Mouse (Mus musculus): ENCODE results near the gene Jag2. TPM values are rescaled to one million over a fixed set of nuclear protein-coding genes. Genes with fewer than 3 reads are reported as not detected.

The Jag2 gene
- total and polyA plus RNA-seq, 2 experiments, result under 0.01 to 0.13 TPM

DNA sequence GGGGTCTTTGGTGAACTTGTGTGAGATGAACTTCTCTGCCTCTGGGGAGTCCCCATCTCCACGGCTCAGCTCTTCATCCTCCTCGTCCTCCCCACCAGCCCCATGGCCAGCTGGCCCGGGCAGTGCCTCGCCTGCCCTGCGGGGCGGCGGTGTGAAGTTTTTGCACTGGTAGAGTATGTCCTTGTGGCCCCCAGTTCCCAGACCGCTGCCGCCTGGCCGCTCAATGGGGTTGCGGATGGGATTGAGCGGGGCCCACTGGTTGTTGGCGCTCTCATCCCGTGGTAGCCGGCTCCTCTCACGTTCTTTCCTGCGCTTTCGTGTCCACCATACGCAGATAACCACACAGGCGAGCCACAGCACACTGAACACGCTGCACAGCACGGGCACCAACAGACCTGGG is 20.6 kb downstream of the Jag2 start:
- 94% methylated on average over 22 of the region's 22 CpGs for WGBS
- Histone ChIP-seq H3K36me3 (ENCODE audit: control insufficient read depth, insufficient read depth, low read length) (no peaks in the 10 kb centered on the region), H3K9ac (ENCODE audit: low read depth, low read length) (no peak overlapping the region), H3K4me1 (ENCODE audit: control insufficient read depth, insufficient read depth, low read length) (no peaks in the 10 kb centered on the region), H3K27me3 (ENCODE audit: control insufficient read depth, insufficient read depth, low read length) (no peaks in the 10 kb centered on the region), H3K79me2 (ENCODE audit: control insufficient read depth, insufficient read depth, low read length) (no peaks in the 10 kb centered on the region), H3K4me3 (ENCODE audit: insufficient read depth, low read depth, low read length) (no peak overlapping the region), H3K27ac (replicated peaks; ENCODE audit: insufficient read depth, low read depth, low read length) (no peak overlapping the region)
- DNase-seq (ENCODE audit: extremely low read depth, low read depth, low spot score), result no peak
- TF ChIP-seq POLR2A (IDR thresholded peaks at IDR 0.05; ENCODE audit: extremely low read depth, insufficient read depth, low read length) (no peak), CTCF (IDR thresholded peaks at IDR 0.05; ENCODE audit: low read depth, low read length) (no peak)

- 92% methylated on average over 5 of the region's 5 CpGs for WGBS
- H3K79me2 ChIP-seq (ENCODE audit: control insufficient read depth, insufficient read depth, low read length), result no peaks in the 10 kb centered on the region
- no peak overlapping the region for H3K9ac ChIP-seq (ENCODE audit: low read depth, low read length)
- TF ChIP-seq POLR2A (IDR thresholded peaks at IDR 0.05; ENCODE audit: extremely low read depth, insufficient read depth, low read length) (no peak), CTCF (IDR thresholded peaks at IDR 0.05; ENCODE audit: low read depth, low read length) (no peak)
- H3K4me1 ChIP-seq (ENCODE audit: control insufficient read depth, insufficient read depth, low read length), result no peaks in the 10 kb centered on the region
- DNase-seq (ENCODE audit: extremely low read depth, low read depth, low spot score), result no peak
- no peak overlapping the region for H3K27ac ChIP-seq (replicated peaks; ENCODE audit: insufficient read depth, low read depth, low read length)
- no peaks in the 10 kb centered on the region for H3K36me3 ChIP-seq (ENCODE audit: control insufficient read depth, insufficient read depth, low read length)
- H3K27me3 ChIP-seq (ENCODE audit: control insufficient read depth, insufficient read depth, low read length), result no peaks in the 10 kb centered on the region
- no peak overlapping the region for H3K4me3 ChIP-seq (ENCODE audit: insufficient read depth, low read depth, low read length)
These were observed 24.6 kb downstream of the Jag2 start for GRCm38 (mm10) chr12:112905001-112905400.

DNA sequence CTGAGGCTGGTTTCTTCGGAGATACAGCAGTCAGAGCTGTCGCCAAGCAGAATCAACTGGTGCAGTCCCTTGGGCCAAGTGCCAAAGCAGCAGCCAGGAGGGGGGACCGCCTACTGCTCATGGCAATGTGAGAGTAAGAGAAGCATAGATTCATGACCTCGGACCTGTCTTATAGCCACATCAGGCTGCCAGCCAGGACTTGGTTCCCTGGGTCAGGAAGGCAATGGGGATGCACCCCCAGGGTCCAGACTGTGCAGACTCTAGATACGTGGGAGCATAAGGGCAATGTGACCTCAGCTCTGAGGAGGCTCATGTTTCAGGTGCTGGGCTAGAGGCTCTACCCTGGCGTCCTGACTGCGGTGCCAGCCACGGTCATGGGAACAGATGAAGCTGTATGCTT is 25.6 kb downstream of the Jag2 start:
- Histone ChIP-seq H3K4me1 (ENCODE audit: control insufficient read depth, insufficient read depth, low read length) (no peaks in the 10 kb centered on the region), H3K27me3 (ENCODE audit: control insufficient read depth, insufficient read depth, low read length) (no peaks in the 10 kb centered on the region), H3K4me3 (ENCODE audit: insufficient read depth, low read depth, low read length) (no peak overlapping the region), H3K27ac (replicated peaks; ENCODE audit: insufficient read depth, low read depth, low read length) (no peak overlapping the region), H3K79me2 (ENCODE audit: control insufficient read depth, insufficient read depth, low read length) (no peaks in the 10 kb centered on the region), H3K36me3 (ENCODE audit: control insufficient read depth, insufficient read depth, low read length) (no peaks in the 10 kb centered on the region), H3K9ac (ENCODE audit: low read depth, low read length) (no peak overlapping the region)
- TF ChIP-seq POLR2A (IDR thresholded peaks at IDR 0.05; ENCODE audit: extremely low read depth, insufficient read depth, low read length), result no peak
- no peak for TF ChIP-seq CTCF (IDR thresholded peaks at IDR 0.05; ENCODE audit: low read depth, low read length)
- WGBS, result 87% methylated on average over 8 of the region's 8 CpGs
- DNase-seq (ENCODE audit: extremely low read depth, low read depth, low spot score), result no peak

DNA sequence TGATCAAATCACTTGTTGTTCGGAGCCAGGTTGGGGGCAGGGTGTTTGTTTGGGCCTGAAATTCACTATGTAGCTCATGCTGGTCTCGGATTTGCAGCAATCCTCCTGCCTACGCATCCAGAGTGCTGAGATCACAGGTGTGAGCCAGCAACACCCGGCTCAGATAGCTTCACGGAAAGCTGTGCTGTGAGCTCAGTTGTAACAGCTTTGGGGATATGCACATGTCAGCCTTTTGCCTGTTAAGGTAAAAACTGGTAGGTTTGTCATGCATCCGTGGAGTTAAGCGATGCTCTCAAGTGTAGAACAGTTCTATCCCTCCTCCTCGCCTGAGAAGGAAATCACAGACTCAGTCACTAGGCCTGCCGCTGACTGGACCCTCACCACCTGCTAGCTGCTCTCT is 28.9 kb downstream of the Jag2 start:
- DNase-seq (ENCODE audit: extremely low read depth, low read depth, low spot score), result no peak

GRCm38 (mm10) chr12:112898960-112899359 is 30.6 kb downstream of the Jag2 start:
- no peak overlapping the region for H3K4me3 ChIP-seq (ENCODE audit: insufficient read depth, low read depth, low read length)
- TF ChIP-seq CTCF (IDR thresholded peaks at IDR 0.05; ENCODE audit: low read depth, low read length) (no peak), POLR2A (IDR thresholded peaks at IDR 0.05; ENCODE audit: extremely low read depth, insufficient read depth, low read length) (no peak)
- DNase-seq (ENCODE audit: extremely low read depth, low read depth, low spot score), result no peak
- 69% methylated on average over 4 of the region's 4 CpGs for WGBS
- no peak overlapping the region for H3K27ac ChIP-seq (replicated peaks; ENCODE audit: insufficient read depth, low read depth, low read length)
- H3K4me1 ChIP-seq (ENCODE audit: control insufficient read depth, insufficient read depth, low read length), result no peaks in the 10 kb centered on the region; the same call in 1 of the 2 replicates
- no peak overlapping the region for H3K9ac ChIP-seq (ENCODE audit: low read depth, low read length)
- H3K79me2 ChIP-seq (ENCODE audit: control insufficient read depth, insufficient read depth, low read length), result no peaks in the 10 kb centered on the region
- H3K27me3 ChIP-seq (ENCODE audit: control insufficient read depth, insufficient read depth, low read length), result no peaks in the 10 kb centered on the region
- no peaks in the 10 kb centered on the region for H3K36me3 ChIP-seq (ENCODE audit: control insufficient read depth, insufficient read depth, low read length)

More for the DNA sequence above, 28.9 kb downstream of the Jag2 start:
- Histone ChIP-seq H3K9ac (ENCODE audit: low read depth, low read length) (no peak overlapping the region), H3K27ac (replicated peaks; ENCODE audit: insufficient read depth, low read depth, low read length) (no peak overlapping the region), H3K4me1 (ENCODE audit: control insufficient read depth, insufficient read depth, low read length) (no peaks in the 10 kb centered on the region), H3K79me2 (ENCODE audit: control insufficient read depth, insufficient read depth, low read length) (no peaks in the 10 kb centered on the region), H3K4me3 (ENCODE audit: insufficient read depth, low read depth, low read length) (no peak overlapping the region), H3K36me3 (ENCODE audit: control insufficient read depth, insufficient read depth, low read length) (no peaks in the 10 kb centered on the region), H3K27me3 (ENCODE audit: control insufficient read depth, insufficient read depth, low read length) (no peaks in the 10 kb centered on the region)
- TF ChIP-seq POLR2A (IDR thresholded peaks at IDR 0.05; ENCODE audit: extremely low read depth, insufficient read depth, low read length), result no peak
- no peak for TF ChIP-seq CTCF (IDR thresholded peaks at IDR 0.05; ENCODE audit: low read depth, low read length)
- 84% methylated on average over 9 of the region's 9 CpGs for WGBS

- Histone ChIP-seq H3K27ac (replicated peaks; ENCODE audit: insufficient read depth, low read depth, low read length) (no peak overlapping the region), H3K4me3 (ENCODE audit: insufficient read depth, low read depth, low read length) (no peak overlapping the region), H3K4me1 (ENCODE audit: control insufficient read depth, insufficient read depth, low read length) (no peaks in the 10 kb centered on the region; the same call in 1 of the 2 replicates), H3K27me3 (ENCODE audit: control insufficient read depth, insufficient read depth, low read length) (no peaks in the 10 kb centered on the region), H3K36me3 (ENCODE audit: control insufficient read depth, insufficient read depth, low read length) (no peaks in the 10 kb centered on the region), H3K9ac (ENCODE audit: low read depth, low read length) (no peak overlapping the region), H3K79me2 (ENCODE audit: control insufficient read depth, insufficient read depth, low read length) (no peaks in the 10 kb centered on the region)
- TF ChIP-seq POLR2A (IDR thresholded peaks at IDR 0.05; ENCODE audit: extremely low read depth, insufficient read depth, low read length), result no peak
- no peak for TF ChIP-seq CTCF (IDR thresholded peaks at IDR 0.05; ENCODE audit: low read depth, low read length)
- 79% methylated on average over 12 of the region's 12 CpGs for WGBS
- no peak for DNase-seq (ENCODE audit: extremely low read depth, low read depth, low spot score)
These were observed 31.2 kb downstream of the Jag2 start for GRCm38 (mm10) chr12:112898351-112898750.
